Mouse (Mus musculus) gastrocnemius, postnatal 10 days (tissue): Measurements from ENCODE around the gene Olfr635. TPM values are rescaled to one million over a fixed set of nuclear protein-coding genes. Genes with fewer than 3 reads are reported as not detected.
A peak's percentile ranks its signal among the peaks of the same experiment; 100 is the strongest.
"Not testable (repeated sequence)": the region's sequence is repeated elsewhere in the genome, so short reads cannot be mapped to it uniquely, and the experiment has no call there.

ENCODE experiments used
- DNase-seq: peaks from one replicate; pipeline ENCODE4 v3.0.0; 2021; ENCODE audit warnings: mixed read lengths
- long read RNA-seq, 2 experiments: library from polyadenylated mRNA; stranded (forward); transcript quantifications; one replicate each; pipeline ENCODE4 v2.0.0; 2021
- total RNA-seq, 2 experiments: library from RNA; stranded (reverse); gene quantifications; 2 replicates each; pipeline ENCODE4 v1.2.3; 2021

Olfr635 gene
- total RNA-seq = not detected
- long read RNA-seq, experiment 1 = 0 reads
- long read RNA-seq, experiment 2 = 0 reads

- DNase-seq = no peak
These were observed at the start of gene Olfr635 for GRCm38 (mm10) chr7:103970852-103971251. Olfr635 (plus strand) TSS chr7:103971152.

GRCm38 (mm10) chr7:103928525-103928924, 42.4 kb upstream of the Olfr635 start, which contains the start of gene Olfr631:
Olfr631 (plus strand) TSS chr7:103928825.
- DNase-seq = no peak

GRCm38 (mm10) chr7:103934264-103934663, 36.7 kb upstream of the Olfr635 start, which contains the start of gene Olfr632:
Olfr632 (plus strand) TSS chr7:103934347.
- DNase-seq = no peak

GRCm38 (mm10) chr7:103942730-103943129, 28.2 kb upstream of the Olfr635 start:
- peak; percentile 22 for DNase-seq

GRCm38 (mm10) chr7:103944137-103944536, 26.8 kb upstream of the Olfr635 start, which contains the start of gene Olfr633:
Olfr633 (plus strand) TSS chr7:103944437.
- DNase-seq = no peak

- not testable (repeated sequence) for DNase-seq
These were observed 4.1 kb upstream of the Olfr635 start for GRCm38 (mm10) chr7:103966873-103967272.

- DNase-seq = no peak
These were observed 830 bp downstream of the Olfr635 start for GRCm38 (mm10) chr7:103971782-103972181.

GRCm38 (mm10) chr7:103998446-103998845, 27.5 kb downstream of the Olfr635 start, which contains the start of gene Olfr638:
Olfr638 (plus strand) TSS chr7:103998746.
- DNase-seq = no peak

- no peak for DNase-seq
These were observed 28.2 kb downstream of the Olfr635 start for GRCm38 (mm10) chr7:103999124-103999523.

GRCm38 (mm10) chr7:104017203-104017602, 46.3 kb downstream of the Olfr635 start, which contains the start of gene Olfr639:
Olfr639 (minus strand) TSS chr7:104017303.
- DNase-seq = no peak

- no peak for DNase-seq
These were observed 48.0 kb downstream of the Olfr635 start for GRCm38 (mm10) chr7:104018953-104019352.

- DNase-seq = no peak
These were observed 50.7 kb downstream of the Olfr635 start for GRCm38 (mm10) chr7:104021651-104022050.

GRCm38 (mm10) chr7:104025473-104025872, 54.5 kb downstream of the Olfr635 start, which contains the start of gene Olfr640:
Olfr640 (minus strand) TSS chr7:104025573.
- DNase-seq = no peak

- no peak for DNase-seq
These were observed 56.0 kb downstream of the Olfr635 start for GRCm38 (mm10) chr7:104026978-104027377.

- no peak for DNase-seq
These were observed 64.2 kb downstream of the Olfr635 start, which contains the start of gene Olfr641 for GRCm38 (mm10) chr7:104035145-104035544. Olfr641 (plus strand) TSS chr7:104035445.

Other genes with a start within 250 kb of the Olfr635 start
- gene Olfr628, start 240.8 kb upstream of the Olfr635 start, total RNA-seq = not detected
- gene Olfr629, start 226.2 kb upstream of the Olfr635 start, total RNA-seq = not detected
- not detected for gene Olfr630, start 213.8 kb upstream of the Olfr635 start, total RNA-seq
- gene Olfr69, start 199.6 kb upstream of the Olfr635 start, total RNA-seq = not detected
- gene Olfr68, start 191.5 kb upstream of the Olfr635 start, total RNA-seq = not detected
- gene Olfr67, start 179.3 kb upstream of the Olfr635 start, total RNA-seq = not detected
- 100 to 1,000 TPM; 105 to 167 TPM for gene Hbb-bt, start 157.2 kb upstream of the Olfr635 start, total RNA-seq
- 1,000 to 10,000 TPM in 1 of 2 experiments, 100 to 1,000 TPM in 1; 926 to 1,441 TPM for gene Hbb-bs, start 143.1 kb upstream of the Olfr635 start, total RNA-seq
- gene Hbb-bh2, start 130.6 kb upstream of the Olfr635 start, total RNA-seq = not detected
- gene Hbb-bh1, start 128.0 kb upstream of the Olfr635 start, total RNA-seq = not detected
- gene Hbb-y, start 117.9 kb upstream of the Olfr635 start, total RNA-seq = not detected
- gene Olfr66, start 84.9 kb upstream of the Olfr635 start, total RNA-seq = not detected
- gene Olfr64, start 76.7 kb upstream of the Olfr635 start, total RNA-seq = not detected
- not detected for gene Olfr65, start 67.7 kb upstream of the Olfr635 start, total RNA-seq
- gene Olfr631, start 42.3 kb upstream of the Olfr635 start, total RNA-seq = not detected
- not detected for gene Olfr632, start 36.8 kb upstream of the Olfr635 start, total RNA-seq
- gene Olfr633, start 26.7 kb upstream of the Olfr635 start, total RNA-seq = not detected
- not detected for gene Olfr638, start 27.6 kb downstream of the Olfr635 start, total RNA-seq
- under 1 TPM; 0.02 to 0.05 TPM for gene Olfr639, start 46.2 kb downstream of the Olfr635 start, total RNA-seq
- not detected for gene Olfr640, start 54.4 kb downstream of the Olfr635 start, total RNA-seq
- not detected for gene Olfr641, start 64.3 kb downstream of the Olfr635 start, total RNA-seq
- not detected for gene Olfr642, start 81.5 kb downstream of the Olfr635 start, total RNA-seq
- not detected for gene 4930516K23Rik, start 90.3 kb downstream of the Olfr635 start, total RNA-seq
- not detected for gene Olfr644, start 100.7 kb downstream of the Olfr635 start, total RNA-seq
- gene Olfr645, start 114.3 kb downstream of the Olfr635 start, total RNA-seq = not detected
- gene Olfr646, start 133.7 kb downstream of the Olfr635 start, total RNA-seq = not detected
- not detected for gene Ubqln5, start 158.7 kb downstream of the Olfr635 start, total RNA-seq
- gene Olfr643, start 166.3 kb downstream of the Olfr635 start, total RNA-seq = not detected
- gene Ubqln3, start 172.1 kb downstream of the Olfr635 start, total RNA-seq = not detected
- gene Ubqlnl, start 179.4 kb downstream of the Olfr635 start, total RNA-seq = not detected
- not detected for gene Olfm5, start 193.7 kb downstream of the Olfr635 start, total RNA-seq
- gene Olfr648, start 212.2 kb downstream of the Olfr635 start, total RNA-seq = not detected
- not detected for gene Olfr649, start 224.8 kb downstream of the Olfr635 start, total RNA-seq
- under 1 TPM; 0.32 to 0.61 TPM for gene Trim6, start 247.6 kb downstream of the Olfr635 start, total RNA-seq